Mouse (Mus musculus) embryo, embryonic 11.5 days (tissue): ENCODE measurements around the gene Tnr.
A peak's percentile ranks its signal among the peaks of the same experiment; 100 is the strongest.

Experiments
- DNase-seq: peaks from one replicate; pipeline ENCODE4 v3.0.0-alpha.2; 2012; ENCODE audit warnings: low read depth, low spot score

The Tnr gene

DNA sequence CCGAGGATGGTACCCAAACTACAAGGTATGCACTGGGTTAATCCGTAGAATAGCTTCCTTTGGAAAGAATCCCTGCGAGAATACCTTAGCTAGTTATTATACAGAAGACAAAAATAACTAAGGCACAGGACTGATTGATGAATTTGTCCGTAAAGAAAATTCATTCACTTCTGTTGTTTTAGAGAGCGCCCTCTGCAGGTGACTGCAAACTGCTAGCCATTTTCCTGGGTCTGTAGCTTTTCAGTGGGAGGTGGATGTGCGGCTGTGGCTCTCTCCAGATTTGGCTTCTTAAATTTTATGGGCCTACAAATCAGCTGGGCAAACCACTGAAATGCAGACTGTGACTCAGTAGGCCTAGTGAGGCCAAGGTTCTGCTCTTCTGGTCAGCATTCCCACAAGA, 42.5 kb downstream of the Tnr start:
- no peak for DNase-seq

DNA sequence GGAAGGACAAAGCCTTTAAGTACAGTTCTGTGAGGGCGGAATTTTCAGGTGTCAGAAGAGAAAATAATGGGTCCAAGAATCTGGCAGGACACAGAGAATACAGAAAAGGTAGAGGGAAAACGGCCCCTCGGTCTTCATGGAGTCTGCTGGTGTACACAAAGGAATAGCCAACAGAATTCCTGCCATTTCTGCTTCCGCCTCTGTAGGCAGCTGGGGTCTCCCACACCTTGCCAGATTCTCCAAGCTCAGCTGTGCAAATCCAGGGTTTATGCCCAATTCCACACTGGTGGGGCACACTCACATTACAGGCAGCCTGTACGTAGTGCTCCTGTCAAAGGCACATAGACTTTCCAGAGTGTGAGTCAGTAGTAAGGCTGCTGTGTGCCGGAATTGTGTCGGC, 43.6 kb downstream of the Tnr start:
- DNase-seq: no peak

DNA sequence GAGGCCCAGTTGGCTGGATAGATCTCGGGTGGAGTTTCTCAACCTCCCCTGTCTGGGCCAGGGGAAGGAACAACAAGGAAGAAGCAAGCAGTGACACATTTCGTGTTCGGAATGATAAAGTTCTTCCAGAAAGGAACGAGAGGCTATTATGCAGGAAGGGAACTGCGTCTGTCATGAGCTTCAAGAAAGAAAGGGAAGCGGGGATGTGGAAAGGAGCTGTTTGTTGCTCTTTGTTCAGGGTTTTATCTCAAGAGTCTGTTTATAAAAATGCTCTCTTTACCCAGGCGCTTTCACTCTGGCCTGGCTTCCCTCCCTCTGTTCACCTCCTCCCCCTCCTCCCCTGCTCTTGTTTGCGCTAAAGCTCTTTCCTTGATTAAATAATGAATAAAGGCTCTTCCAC, 46.7 kb downstream of the Tnr start:
- DNase-seq: no peak

DNA sequence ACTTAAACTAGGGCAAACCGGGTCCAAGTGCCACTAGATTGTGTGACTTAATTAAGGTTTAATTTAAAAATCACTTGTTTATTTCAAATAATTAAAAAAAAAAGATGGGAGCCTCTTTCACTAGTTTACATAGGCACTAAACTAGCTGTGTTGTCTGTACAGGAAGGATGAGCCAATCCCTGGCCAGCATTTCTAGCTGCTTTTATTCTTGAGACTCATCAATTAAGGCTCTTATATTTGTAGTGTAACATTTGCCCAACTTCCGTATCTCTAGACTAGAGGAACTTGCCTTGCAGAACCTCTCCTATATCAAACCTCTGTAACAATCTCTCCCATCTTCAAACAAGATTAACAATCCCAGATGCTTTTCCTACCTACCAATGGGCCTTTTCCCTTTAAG, 47.3 kb downstream of the Tnr start:
- DNase-seq: no peak

DNA sequence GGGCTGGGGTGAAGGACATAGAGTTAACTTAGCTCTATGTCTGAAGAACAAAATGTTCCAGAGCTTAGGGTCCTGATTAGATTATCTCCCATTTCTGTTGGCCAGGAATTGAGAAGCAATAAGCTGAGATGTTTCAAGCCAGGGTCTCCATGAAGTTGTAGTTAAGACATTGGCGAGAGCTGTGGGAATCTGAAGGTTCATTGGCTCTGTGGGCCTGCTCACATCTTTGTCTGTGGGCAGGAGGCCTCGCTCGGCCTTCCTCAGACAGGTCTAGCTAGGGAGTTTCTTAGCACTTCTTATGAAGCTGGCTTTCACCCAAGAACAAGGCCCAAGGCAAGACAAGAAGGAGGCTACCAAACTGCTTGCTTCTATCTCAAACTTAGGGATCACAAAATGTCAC, 48.4 kb downstream of the Tnr start:
- no peak for DNase-seq

DNA sequence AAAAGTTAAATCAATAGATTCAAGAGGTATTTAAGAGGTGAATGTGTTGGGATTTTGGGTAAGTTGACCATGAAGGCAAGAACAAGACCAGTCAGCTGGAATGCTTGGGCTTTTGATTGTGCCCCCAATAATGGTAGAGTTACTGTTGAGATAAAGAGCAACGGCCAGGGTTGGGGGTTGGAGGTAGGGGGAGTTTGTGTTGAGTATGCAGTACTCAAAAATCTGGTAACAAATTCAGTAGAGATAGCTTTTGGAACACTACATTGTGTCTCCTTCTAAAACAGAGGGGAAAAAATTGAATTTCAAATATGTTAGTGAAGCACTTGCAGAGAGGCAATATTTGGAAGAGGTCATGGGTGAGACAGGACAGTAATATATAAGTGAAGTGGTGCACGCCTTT, 49.5 kb downstream of the Tnr start:
- no peak for DNase-seq

DNA sequence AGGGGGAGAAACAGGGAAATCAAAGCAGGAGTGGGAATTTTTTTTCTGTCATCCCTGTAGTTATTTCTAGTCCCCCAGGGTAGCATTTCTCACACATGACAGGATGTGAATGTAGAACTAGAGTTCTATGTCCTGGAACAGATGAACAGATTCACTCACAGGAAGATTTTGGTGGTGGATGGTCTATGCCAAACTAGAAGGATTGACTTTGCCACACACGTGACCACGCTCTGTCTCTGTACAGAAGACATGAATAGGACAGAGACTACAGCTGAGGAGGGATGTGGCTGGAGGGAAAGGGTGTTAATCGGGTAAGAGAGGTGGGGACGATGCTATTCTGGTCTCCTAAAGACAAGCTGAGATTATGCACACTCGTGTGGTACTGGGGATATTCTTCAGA, 51.1 kb downstream of the Tnr start:
- no peak for DNase-seq

DNA sequence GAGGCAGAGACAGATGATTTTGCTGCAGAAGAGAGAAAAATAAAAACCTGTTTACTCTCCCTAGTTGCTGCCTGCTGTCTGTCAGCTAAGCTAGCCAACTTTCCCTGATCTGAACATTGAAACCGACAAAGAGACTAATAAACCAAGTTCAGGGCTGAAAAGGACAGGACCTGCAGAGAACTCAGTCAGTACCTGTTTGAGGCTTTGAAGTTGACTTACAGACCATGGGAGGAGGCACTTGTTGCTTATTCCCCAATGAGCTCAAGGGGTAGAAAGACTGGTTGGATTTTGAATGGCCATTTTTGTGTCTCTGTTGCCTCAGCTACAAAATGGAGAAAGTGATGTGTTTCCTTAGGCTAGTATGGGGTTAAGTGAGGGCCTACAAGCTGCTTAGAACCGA, 52.7 kb downstream of the Tnr start:
- no peak for DNase-seq

DNA sequence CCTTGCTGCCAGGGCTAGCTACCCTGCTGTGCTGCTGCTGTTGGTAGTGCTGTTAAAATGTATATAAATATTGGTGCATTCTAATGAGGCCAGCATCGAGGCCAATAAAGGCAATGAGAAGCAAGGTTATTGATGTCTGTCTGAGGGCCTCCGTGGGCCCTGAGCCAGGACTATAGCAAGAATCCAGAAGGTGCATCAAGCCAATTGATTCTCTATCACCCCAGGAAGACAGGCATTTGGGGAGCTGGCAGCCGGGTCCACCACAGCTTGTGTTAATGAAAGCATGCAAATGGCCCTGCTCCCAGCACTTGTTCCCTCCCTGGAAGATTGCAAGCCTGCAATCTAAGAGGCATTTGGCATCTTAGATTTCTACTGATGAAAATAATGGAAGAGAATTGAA, 54.8 kb downstream of the Tnr start:
- DNase-seq: no peak

DNA sequence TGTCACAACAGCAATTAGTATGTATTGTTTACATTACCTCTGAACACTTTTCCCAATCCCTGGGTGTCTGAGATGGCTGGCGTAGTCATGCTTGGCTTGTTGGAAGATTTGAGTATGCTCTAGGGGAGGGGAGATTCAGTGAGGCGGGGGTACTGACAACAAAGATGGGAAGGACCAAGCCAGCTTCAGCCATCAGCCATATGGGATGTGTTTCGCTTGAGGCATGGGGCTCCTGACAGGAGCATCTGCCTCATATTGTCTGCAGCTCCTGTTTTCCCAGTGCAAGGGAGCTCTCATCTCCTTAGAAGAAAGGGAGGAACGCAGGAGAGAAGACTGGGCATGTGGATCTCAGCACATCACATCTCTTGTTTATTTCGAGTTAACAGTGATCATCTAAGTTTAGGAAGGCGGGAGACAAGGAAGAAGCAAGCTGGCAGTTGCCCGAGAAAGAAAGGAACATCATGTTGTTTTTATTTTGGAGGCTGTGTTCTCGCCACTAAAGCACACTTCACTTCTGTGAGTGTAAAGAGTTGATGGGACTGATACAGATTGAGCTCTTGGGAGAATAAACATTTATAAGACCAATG, 56.9 kb downstream of the Tnr start:
- no peak for DNase-seq

DNA sequence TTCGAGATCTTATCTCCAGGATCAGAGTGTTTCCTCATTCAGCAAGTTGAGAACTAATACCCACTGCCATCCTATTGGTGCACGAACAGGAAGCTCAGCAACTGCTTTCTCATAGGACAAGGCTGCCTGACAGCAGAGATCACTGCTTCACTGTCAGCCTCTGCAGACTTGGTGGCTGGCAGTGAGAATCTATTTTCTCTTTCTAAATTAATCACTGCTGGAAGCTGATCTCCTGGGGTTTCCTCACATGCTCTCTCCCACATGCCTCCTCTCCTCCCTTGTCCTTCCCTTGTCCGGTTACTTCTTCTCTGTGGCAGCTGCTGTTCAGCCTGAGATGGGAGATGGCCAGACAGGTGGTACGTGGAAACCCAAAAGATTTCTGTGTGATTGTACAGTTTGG, 60.3 kb downstream of the Tnr start:
- no peak for DNase-seq

DNA sequence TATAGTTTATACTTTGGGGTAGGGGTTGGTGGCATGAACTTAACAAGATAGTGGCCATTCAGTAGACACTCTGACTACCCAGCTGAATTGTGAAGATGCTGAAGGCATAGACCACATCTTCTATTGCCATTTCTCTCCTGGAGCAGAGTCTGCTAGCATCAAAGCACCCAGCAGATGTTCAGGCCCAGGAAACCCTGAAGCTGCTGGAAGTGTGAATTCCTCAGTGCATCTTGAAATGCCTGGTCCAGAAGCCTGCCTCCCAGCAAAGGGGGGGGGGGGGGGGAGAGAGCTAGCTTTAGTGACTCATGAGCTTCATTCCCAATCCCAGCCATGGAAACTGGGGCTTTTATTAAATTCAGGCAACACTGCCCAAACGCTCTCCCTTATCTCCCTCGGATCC, 65.2 kb downstream of the Tnr start:
- DNase-seq: no peak

DNA sequence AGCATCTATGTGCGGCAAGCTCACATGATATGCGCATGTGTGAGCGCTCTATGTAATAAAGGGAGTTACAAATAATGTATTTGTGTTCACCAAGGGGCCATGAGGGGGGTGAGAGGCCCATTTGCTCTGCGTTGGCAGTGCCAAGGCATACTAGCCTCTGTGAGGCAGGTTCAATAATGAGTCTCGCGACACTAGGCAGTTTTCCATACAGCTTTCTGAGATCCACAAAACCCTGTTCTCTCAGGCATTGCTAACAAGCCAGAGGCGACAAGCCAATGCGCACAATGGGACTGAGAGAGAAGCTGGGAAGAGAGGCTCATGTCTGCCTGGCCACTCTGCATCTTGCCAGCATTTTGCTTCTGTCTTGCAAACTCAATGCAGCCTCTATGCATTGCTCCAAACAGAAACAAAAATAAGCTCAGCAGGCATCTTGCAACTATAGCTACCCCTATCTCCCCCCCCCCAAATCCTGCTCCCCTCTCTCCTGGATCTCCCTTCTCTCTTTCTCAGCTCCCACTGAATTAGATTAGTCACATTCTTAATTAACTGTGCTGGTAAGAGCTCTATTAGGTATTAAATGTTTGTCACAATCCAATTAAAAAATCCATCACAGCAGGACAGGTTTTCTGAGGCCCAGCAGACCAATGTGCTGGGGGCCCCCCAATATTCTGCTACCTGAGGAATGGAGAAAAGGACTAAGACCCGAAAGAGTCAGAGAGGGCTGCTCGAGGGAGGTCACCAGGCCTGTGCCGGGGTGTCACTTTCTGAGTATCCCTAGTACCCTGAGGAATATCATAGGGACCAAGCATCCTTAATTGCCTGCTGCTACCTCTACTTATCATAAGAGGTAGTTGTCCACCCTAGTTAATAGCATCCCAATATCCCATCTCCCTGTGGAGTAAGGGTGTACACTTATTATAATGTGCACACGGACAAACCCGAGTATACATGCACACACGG, 70.8 kb downstream of the Tnr start:
- DNase-seq: no peak

DNA sequence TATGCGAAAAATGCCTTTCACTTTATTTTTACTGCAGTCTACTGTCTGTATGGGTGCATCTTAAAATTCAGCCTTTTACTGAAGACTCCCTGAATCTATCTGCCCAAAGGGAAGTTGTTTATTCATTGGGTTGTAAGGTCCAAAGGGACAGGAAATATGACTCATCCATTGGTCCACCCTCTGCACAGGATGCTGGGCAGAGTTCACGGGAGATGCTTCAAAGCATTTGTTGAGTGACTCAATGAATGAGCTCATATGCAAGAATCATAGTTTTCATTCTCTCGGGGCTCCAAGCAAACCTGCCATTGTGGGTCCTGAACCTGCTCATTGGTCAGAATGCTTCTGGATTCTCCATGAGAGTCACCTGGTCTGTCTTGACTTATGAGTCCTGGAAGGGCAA, 72.2 kb downstream of the Tnr start:
- no peak for DNase-seq

DNA sequence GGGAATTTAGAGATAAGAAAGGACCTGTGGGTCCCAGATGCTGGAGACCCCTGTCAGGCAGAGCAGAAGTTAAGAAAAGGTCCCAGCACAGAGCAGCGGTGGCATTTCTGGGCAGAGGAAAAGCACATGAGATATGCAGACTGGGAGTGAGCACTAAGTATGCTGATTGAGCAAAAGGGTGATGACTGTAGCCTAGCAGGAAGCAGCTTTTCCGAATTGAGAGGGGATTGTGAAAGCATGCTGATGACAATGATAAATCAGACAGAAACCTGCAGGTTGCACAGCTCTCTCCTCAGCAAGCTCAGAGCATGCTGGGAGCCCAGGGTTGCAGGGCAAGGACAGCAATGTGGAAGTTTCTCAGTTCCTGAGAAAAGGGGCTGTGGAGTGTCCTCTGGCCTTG, 73.1 kb downstream of the Tnr start:
- DNase-seq: no peak

DNA sequence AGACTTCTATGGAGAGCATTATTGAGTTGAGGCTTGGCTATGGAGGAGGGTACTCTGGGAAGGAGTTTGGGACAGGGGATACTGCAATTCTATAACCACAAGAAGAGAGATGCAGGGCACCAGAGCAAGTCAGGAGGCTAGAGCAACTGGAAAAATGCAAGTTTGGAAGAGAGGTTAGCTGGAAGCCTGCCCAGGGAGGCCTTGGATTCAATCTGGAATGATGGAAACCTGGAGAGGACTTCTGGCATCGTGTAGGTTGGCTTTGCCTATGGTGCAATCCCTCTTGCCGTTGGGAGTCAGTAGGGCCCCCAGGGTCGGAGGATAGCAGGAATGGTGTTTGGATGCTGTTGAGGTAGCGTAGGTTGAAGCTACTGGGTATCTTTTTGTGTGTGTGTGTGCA, 90.0 kb downstream of the Tnr start:
- no peak for DNase-seq

DNA sequence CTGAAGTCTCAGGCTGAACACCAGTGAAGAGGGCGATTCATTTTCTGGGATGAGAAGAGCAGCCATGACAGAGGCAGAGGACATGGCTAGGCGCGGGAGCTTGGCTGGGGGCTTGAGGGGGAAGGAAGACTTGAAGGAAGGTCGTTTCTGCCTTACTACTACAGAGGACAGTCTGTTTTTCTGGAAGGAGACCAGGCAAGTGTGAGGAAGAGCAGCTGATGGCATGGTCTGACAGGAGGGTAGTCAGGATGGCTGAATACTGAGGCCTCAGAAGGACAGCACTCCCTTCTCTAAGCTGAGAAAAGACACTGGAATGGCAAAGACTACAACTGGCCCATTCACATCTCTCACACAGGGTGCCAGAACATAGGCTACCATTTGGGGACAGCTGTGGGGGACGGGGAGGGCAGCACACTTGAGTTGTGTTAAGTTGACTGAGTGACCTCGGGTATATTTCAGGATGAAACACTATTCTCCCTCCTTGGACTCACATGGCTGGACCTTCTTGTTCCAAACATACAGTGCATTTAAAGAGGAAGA, 90.6 kb downstream of the Tnr start:
- DNase-seq: no peak

DNA sequence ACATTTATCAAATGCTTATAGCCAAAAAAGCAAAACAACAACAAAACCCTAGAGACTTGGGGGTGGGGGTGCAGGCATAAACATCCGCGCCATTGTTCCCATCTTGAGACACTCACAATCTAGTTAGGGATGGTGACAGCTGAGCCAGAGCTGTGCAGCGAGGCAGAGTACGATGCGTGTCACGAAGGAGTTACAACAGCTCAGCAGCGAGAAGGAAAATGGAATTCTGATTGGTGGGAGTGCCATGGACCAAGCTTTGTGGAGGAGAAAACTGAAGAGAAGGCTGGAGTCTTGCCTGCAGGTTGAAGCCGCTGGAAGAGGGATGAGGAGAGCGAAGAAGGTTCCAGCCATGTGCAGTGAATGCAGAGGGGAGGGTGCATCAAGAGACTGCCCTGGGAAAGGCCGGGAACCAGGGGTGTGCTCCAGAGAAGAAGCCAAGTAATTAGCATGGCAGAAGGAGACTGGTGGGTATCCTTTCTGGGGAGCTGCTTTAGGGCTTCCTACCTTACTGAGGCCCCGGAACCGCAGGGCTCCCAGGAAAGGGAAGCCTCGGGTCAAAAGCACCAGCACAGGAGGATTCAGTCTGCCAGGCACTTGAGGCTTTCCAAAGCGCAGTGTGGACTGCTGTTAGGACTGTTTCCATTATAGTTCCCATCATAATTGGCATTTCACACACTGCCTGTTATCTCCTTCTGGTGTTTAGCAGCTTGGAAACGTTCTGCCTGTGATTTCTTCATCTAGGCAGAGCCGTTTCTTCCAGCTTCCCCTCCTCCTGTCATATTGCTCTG, 91.3 kb downstream of the Tnr start:
- no peak for DNase-seq

DNA sequence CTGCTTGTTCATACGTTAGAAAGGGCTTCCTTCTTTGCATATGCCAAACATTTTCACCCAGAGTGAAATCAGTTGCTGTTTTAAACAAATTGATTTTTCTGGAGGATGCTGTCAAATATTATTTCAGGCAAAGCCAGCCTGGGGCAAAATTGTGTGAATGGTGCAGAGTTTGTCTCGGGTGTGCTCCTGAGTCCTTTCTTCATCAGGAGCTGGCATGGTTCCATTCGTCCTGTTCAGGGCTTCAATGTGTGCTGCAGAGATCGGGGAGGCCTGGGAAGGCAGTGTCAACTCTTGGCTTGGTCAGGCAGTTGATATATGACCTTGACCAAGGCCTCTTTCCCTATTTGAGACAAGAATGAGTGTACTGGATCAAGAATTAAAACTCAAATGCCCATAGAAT, 92.1 kb downstream of the Tnr start:
- DNase-seq: no peak

DNA sequence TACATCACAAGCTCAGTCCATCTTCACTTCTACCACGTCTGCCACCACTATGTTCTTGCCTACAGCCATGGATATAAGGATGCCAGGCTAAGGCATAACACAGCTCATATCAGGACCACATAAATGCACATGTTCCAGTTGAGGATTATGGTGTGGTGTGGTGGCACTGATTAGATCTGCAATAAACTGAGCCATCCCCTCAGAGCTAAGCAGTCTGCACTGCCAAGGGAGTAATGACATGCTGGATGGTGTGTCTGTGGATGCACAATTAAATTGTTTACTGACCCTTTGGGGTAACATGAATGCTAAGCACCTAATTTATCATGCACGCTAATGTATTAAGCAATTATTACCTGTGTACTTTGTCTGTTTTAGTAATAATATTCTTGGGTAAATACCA, 95.6 kb downstream of the Tnr start:
- no peak for DNase-seq

DNA sequence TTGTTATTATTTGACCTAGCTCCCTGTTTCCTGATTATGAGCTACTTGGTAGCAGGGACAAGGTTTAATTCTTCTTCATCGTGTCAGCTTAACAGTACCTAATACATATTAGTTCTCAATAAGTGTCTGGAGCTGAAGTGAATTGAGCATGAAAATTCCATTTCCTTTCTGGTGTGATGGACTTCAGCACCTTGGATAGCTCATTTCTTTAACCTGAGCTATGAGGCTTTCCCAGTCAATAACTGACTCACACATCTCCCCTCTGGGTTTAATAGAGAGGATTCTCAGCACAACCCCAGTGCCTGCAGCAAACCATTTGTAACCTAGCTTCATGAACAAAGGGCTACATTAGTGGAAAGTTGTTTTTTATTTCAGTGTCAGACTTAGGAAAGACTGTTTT, 97.8 kb downstream of the Tnr start:
- peak; percentile 52 for DNase-seq

DNA sequence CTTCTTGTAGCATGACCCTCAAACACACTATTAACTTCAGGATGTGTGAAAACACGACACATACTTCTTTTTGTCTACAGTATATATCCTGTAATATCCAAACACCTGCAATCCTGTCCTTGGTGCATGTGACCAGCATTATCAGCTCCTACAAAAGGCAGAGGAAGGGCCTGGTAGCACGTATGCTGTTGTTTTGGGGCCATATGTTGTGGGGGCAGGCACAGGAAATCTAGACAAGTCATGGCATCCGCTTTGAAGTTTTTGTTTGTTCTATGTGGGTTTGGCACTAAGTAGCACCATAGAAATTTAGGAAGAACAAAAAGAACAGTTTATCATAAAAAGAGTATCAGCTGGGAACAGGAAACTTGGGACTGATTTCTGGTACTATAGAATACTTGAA, 105.5 kb downstream of the Tnr start:
- no peak for DNase-seq
